Mouse (Mus musculus): ENCODE measurements around the gene Dnajb6. TPM values are rescaled to one million over a fixed set of nuclear protein-coding genes. Genes with fewer than 3 reads are reported as not detected.
"Not testable (repeated sequence)": the region's sequence is repeated elsewhere in the genome, so short reads cannot be mapped to it uniquely, and the experiment has no call there.

The Dnajb6 gene
- 241 and 255 TPM in 2 replicates for polyA plus RNA-seq (2016; fragmentation: Nextera tagmentation; extraction: Ambion mirVana)

GRCm38 (mm10) chr5:29735557-29736061, at the start of gene Dnajb6, which contains the start of gene Gm5129:
Dnajb6 (plus strand) TSS chr5:29735688.
Gm5129 (minus strand) TSS chr5:29735936.
- Histone ChIP-seq H3K9ac (peak within 1 kb of the TSS; percentile 96), H3K4me2 (peak within 1 kb of the TSS; percentile 79), H3K27ac (peak within 1 kb of the TSS; percentile 96), H3K36me3 (replicated peaks) (no peaks in the 10 kb centered on the region), H3K4me3 (replicated peaks) (peak within 1 kb of the TSS; percentile 98), H3K4me1 (peaks cover 27% of the 10 kb centered on the region), H3K9me3 (no peaks in the 10 kb centered on the region), H3K27me3 (no peaks in the 10 kb centered on the region)
- WGBS, result under 1% methylated on average over 46 of the region's 46 CpGs
- ATAC-seq (ENCODE audit: low FRiP score), result peak; percentile 96

GRCm38 (mm10) chr5:29687671-29688070, 47.8 kb upstream of the Dnajb6 start:
- no peaks in the 10 kb centered on the region for H3K36me3 ChIP-seq (replicated peaks)
- H3K27ac ChIP-seq, result no peak overlapping the region
- 67% methylated on average over 3 of the region's 3 CpGs for WGBS
- no peaks in the 10 kb centered on the region for H3K27me3 ChIP-seq
- H3K4me1 ChIP-seq, result no peaks in the 10 kb centered on the region
- ATAC-seq (ENCODE audit: low FRiP score), result no peak
- no peak overlapping the region for H3K9ac ChIP-seq
- H3K9me3 ChIP-seq, result no peaks in the 10 kb centered on the region
- no peak overlapping the region for H3K4me2 ChIP-seq
- H3K4me3 ChIP-seq (replicated peaks), result no peak overlapping the region

- no peak overlapping the region for H3K9ac ChIP-seq
- 65% methylated on average over 7 of the region's 7 CpGs for WGBS
- H3K4me1 ChIP-seq, result no peaks in the 10 kb centered on the region
- no peaks in the 10 kb centered on the region for H3K9me3 ChIP-seq
- no peaks in the 10 kb centered on the region for H3K27me3 ChIP-seq
- no peaks in the 10 kb centered on the region for H3K36me3 ChIP-seq (replicated peaks)
- no peak overlapping the region for H3K4me2 ChIP-seq
- no peak for ATAC-seq (ENCODE audit: low FRiP score)
- H3K27ac ChIP-seq, result no peak overlapping the region
- H3K4me3 ChIP-seq (replicated peaks), result no peak overlapping the region
Observed at GRCm38 (mm10) chr5:29688352-29688751, 47.1 kb upstream of the Dnajb6 start.

- no peaks in the 10 kb centered on the region for H3K4me1 ChIP-seq
Observed at GRCm38 (mm10) chr5:29698493-29698892, 37.0 kb upstream of the Dnajb6 start.

GRCm38 (mm10) chr5:29699520-29700202, 35.8 kb upstream of the Dnajb6 start:
- H3K36me3 ChIP-seq (replicated peaks), result no peaks in the 10 kb centered on the region
- H3K4me3 ChIP-seq (replicated peaks), result no peak overlapping the region
- 85% methylated on average over 2 of the region's 2 CpGs for WGBS

More at GRCm38 (mm10) chr5:29698493-29698892, 37.0 kb upstream of the Dnajb6 start:
- 88% methylated on average over 4 of the region's 4 CpGs for WGBS
- no peak for ATAC-seq (ENCODE audit: low FRiP score)
- Histone ChIP-seq H3K27me3 (no peaks in the 10 kb centered on the region), H3K36me3 (replicated peaks) (no peaks in the 10 kb centered on the region), H3K9ac (no peak overlapping the region), H3K9me3 (no peaks in the 10 kb centered on the region), H3K4me2 (no peak overlapping the region), H3K4me3 (replicated peaks) (no peak overlapping the region), H3K27ac (no peak overlapping the region)

GRCm38 (mm10) chr5:29707241-29707640, 28.2 kb upstream of the Dnajb6 start:
- no peaks in the 10 kb centered on the region for H3K9me3 ChIP-seq
- H3K27me3 ChIP-seq, result no peaks in the 10 kb centered on the region
- no peak overlapping the region for H3K9ac ChIP-seq
- H3K27ac ChIP-seq, result no peak overlapping the region
- ATAC-seq (ENCODE audit: low FRiP score), result no peak
- no peak overlapping the region for H3K4me3 ChIP-seq (replicated peaks)
- WGBS, result 86% methylated on average over 4 of the region's 4 CpGs
- H3K36me3 ChIP-seq (replicated peaks), result no peaks in the 10 kb centered on the region
- no peak overlapping the region for H3K4me2 ChIP-seq
- H3K4me1 ChIP-seq, result no peaks in the 10 kb centered on the region

More at GRCm38 (mm10) chr5:29699520-29700202, 35.8 kb upstream of the Dnajb6 start:
- no peak overlapping the region for H3K27ac ChIP-seq
- no peak overlapping the region for H3K4me2 ChIP-seq
- no peaks in the 10 kb centered on the region for H3K27me3 ChIP-seq
- H3K9me3 ChIP-seq, result no peaks in the 10 kb centered on the region
- no peak overlapping the region for H3K9ac ChIP-seq
- ATAC-seq (ENCODE audit: low FRiP score), result no peak
- H3K4me1 ChIP-seq, result no peaks in the 10 kb centered on the region

GRCm38 (mm10) chr5:29708258-29708657, 27.2 kb upstream of the Dnajb6 start:
- no peak overlapping the region for H3K4me2 ChIP-seq
- H3K4me3 ChIP-seq (replicated peaks), result no peak overlapping the region
- no peaks in the 10 kb centered on the region for H3K9me3 ChIP-seq
- H3K36me3 ChIP-seq (replicated peaks), result no peaks in the 10 kb centered on the region
- no peaks in the 10 kb centered on the region for H3K27me3 ChIP-seq
- no peak overlapping the region for H3K9ac ChIP-seq
- ATAC-seq (ENCODE audit: low FRiP score), result no peak
- WGBS, result 34% methylated on average over 5 of the region's 5 CpGs
- H3K4me1 ChIP-seq, result no peaks in the 10 kb centered on the region
- H3K27ac ChIP-seq, result no peak overlapping the region

GRCm38 (mm10) chr5:29711631-29712030, 23.9 kb upstream of the Dnajb6 start:
- Histone ChIP-seq H3K4me3 (replicated peaks) (no peak overlapping the region), H3K9me3 (no peaks in the 10 kb centered on the region), H3K36me3 (replicated peaks) (no peaks in the 10 kb centered on the region), H3K4me2 (no peak overlapping the region), H3K27me3 (no peaks in the 10 kb centered on the region), H3K4me1 (no peaks in the 10 kb centered on the region), H3K9ac (no peak overlapping the region), H3K27ac (no peak overlapping the region)
- ATAC-seq (ENCODE audit: low FRiP score), result no peak

- H3K27ac ChIP-seq, result no peak overlapping the region
- no peak for ATAC-seq (ENCODE audit: low FRiP score)
- H3K4me3 ChIP-seq (replicated peaks), result no peak overlapping the region
- H3K36me3 ChIP-seq (replicated peaks), result no peaks in the 10 kb centered on the region
- H3K4me1 ChIP-seq, result no peaks in the 10 kb centered on the region
- H3K4me2 ChIP-seq, result no peak overlapping the region
- H3K9ac ChIP-seq, result no peak overlapping the region
- H3K27me3 ChIP-seq, result no peaks in the 10 kb centered on the region
- no peaks in the 10 kb centered on the region for H3K9me3 ChIP-seq
- 54% methylated on average over 1 of the region's 1 CpGs for WGBS
Observed at GRCm38 (mm10) chr5:29712906-29713305, 22.6 kb upstream of the Dnajb6 start.

GRCm38 (mm10) chr5:29721159-29721558, 14.3 kb upstream of the Dnajb6 start:
- no peaks in the 10 kb centered on the region for H3K27me3 ChIP-seq
- H3K4me3 ChIP-seq (replicated peaks), result no peak overlapping the region
- H3K27ac ChIP-seq, result no peak overlapping the region
- H3K4me2 ChIP-seq, result no peak overlapping the region
- no peaks in the 10 kb centered on the region for H3K36me3 ChIP-seq (replicated peaks)
- 16% methylated on average over 1 of the region's 1 CpGs for WGBS
- H3K9ac ChIP-seq, result no peak overlapping the region
- ATAC-seq (ENCODE audit: low FRiP score), result no peak
- no peaks in the 10 kb centered on the region for H3K9me3 ChIP-seq
- no peaks in the 10 kb centered on the region for H3K4me1 ChIP-seq

- no peak overlapping the region for H3K4me3 ChIP-seq (replicated peaks)
- H3K4me1 ChIP-seq, result no peaks in the 10 kb centered on the region
- H3K4me2 ChIP-seq, result no peak overlapping the region
- no peaks in the 10 kb centered on the region for H3K9me3 ChIP-seq
- no peak for ATAC-seq (ENCODE audit: low FRiP score)
- H3K27ac ChIP-seq, result no peak overlapping the region
- H3K9ac ChIP-seq, result no peak overlapping the region
- no peaks in the 10 kb centered on the region for H3K36me3 ChIP-seq (replicated peaks)
- H3K27me3 ChIP-seq, result no peaks in the 10 kb centered on the region
- WGBS, result 85% methylated on average over 2 of the region's 2 CpGs
Observed at GRCm38 (mm10) chr5:29725369-29725768, 10.1 kb upstream of the Dnajb6 start.

- not testable (repeated sequence) for H3K9me3 ChIP-seq; H3K4me2 ChIP-seq; H3K27ac ChIP-seq; H3K27me3 ChIP-seq; ATAC-seq (ENCODE audit: low FRiP score); H3K4me3 ChIP-seq (replicated peaks); H3K4me1 ChIP-seq; H3K36me3 ChIP-seq (replicated peaks); H3K9ac ChIP-seq
- 84% methylated on average over 5 of the region's 5 CpGs for WGBS
Observed at GRCm38 (mm10) chr5:29726070-29726469, 9.4 kb upstream of the Dnajb6 start.

All from forebrain, embryonic 12.5 days (tissue).